Comparison of ENCODE assay signal across 19 mouse cellular contexts in genomic region chr13:53341144-53341543, GRCm38 (mm10). TPM values are rescaled to one million over a fixed set of nuclear protein-coding genes. Genes with fewer than 3 reads are reported as not detected.
A peak's percentile ranks its signal among the peaks of the same experiment; 100 is the strongest.
DNase-seq lines count a peak whose midpoint lies in the region; ATAC-seq lines count a peak whose summit lies in the region.
"Had no signal": no experiment of that assay in that cellular context is flagged by ENCODE, and none has a peak within 500 bp of the region (broad histone marks: within the 10 kb centered on the region; RNA-seq: fewer than 3 reads in every experiment).

No protein-coding gene starts in this region.

- H3K27ac ChIP-seq in embryonic facial prominence, embryonic 15.5 days (replicated peaks): no peak overlapping the region
- H3K27ac ChIP-seq in embryonic facial prominence, embryonic 10.5 days (replicated peaks): no peak overlapping the region
- H3K27ac ChIP-seq in midbrain, embryonic 15.5 days: no peak overlapping the region
- H3K27ac ChIP-seq: forebrain, embryonic 15.5 days; heart, adult 2 months had no signal

- peaks cover 3% of the 10 kb centered on the region; the same call in 1 of the 2 replicates for H3K4me1 ChIP-seq in embryonic facial prominence, embryonic 15.5 days
- no peaks in the 10 kb centered on the region for H3K4me1 ChIP-seq in embryonic facial prominence, embryonic 10.5 days
- H3K4me1 ChIP-seq in midbrain, embryonic 15.5 days: no peaks in the 10 kb centered on the region
- H3K4me1 ChIP-seq: forebrain, embryonic 15.5 days had no signal

- 0 out of 2 replicates have a peak, but pooled peaks have one; percentile 24 for ATAC-seq in embryonic facial prominence, embryonic 15.5 days (ENCODE audit: insufficient number of reproducible peaks, low FRiP score, low TSS enrichment, low read depth)
- no peak for ATAC-seq in midbrain, embryonic 15.5 days (replicated peaks)
- ATAC-seq: forebrain, embryonic 15.5 days; hindbrain, embryonic 16.5 days; inflammation-experienced regulatory T-cells, adult 6 months; intestine, postnatal 0 days had no signal

- H3K9me3 ChIP-seq in embryonic facial prominence, embryonic 15.5 days (replicated peaks): no peaks in the 10 kb centered on the region
- H3K9me3 ChIP-seq in embryonic facial prominence, embryonic 10.5 days: no peaks in the 10 kb centered on the region
- no peaks in the 10 kb centered on the region for H3K9me3 ChIP-seq in midbrain, embryonic 15.5 days
- H3K9me3 ChIP-seq: forebrain, embryonic 15.5 days had no signal

- H3K9ac ChIP-seq in embryonic facial prominence, embryonic 15.5 days: no peak overlapping the region
- no peak overlapping the region for H3K9ac ChIP-seq in midbrain, embryonic 15.5 days
- H3K9ac ChIP-seq: forebrain, embryonic 15.5 days had no signal

- H3K4me2 ChIP-seq in embryonic facial prominence, embryonic 15.5 days (replicated peaks): no peak overlapping the region
- H3K4me2 ChIP-seq in midbrain, embryonic 15.5 days: no peak overlapping the region
- H3K4me2 ChIP-seq: forebrain, embryonic 15.5 days; heart, embryonic 11.5 days had no signal

- no peak for DNase-seq in embryonic facial prominence, embryonic 10.5 days (ENCODE audit: low spot score)
- peak; percentile 26 for DNase-seq in cerebellum, adult 11-12 months
- peak; percentile 29 for DNase-seq in cerebellum, adult 9-10 months
- DNase-seq in cerebellum, postnatal 25 days: peak; percentile 62 to 75
- DNase-seq in urinary bladder, adult 18-20 months (ENCODE audit: low spot score in 2 of 2): no peak
- DNase-seq in adrenal gland, postnatal 25 days: no peak
- DNase-seq: adrenal gland, postnatal 10 days; gastrocnemius, postnatal 10 days; heart, adult 2 months; heart, postnatal 36 days; kidney, adult 8-10 months had no signal

- H3K4me3 ChIP-seq in embryonic facial prominence, embryonic 15.5 days (replicated peaks): no peak overlapping the region
- H3K4me3 ChIP-seq in embryonic facial prominence, embryonic 10.5 days: no peak overlapping the region
- no peak overlapping the region for H3K4me3 ChIP-seq in midbrain, embryonic 15.5 days
- H3K4me3 ChIP-seq: forebrain, embryonic 15.5 days; heart, adult 2 months had no signal

- peaks cover 81% of the 10 kb centered on the region for H3K36me3 ChIP-seq in embryonic facial prominence, embryonic 15.5 days
- H3K36me3 ChIP-seq in embryonic facial prominence, embryonic 10.5 days (replicated peaks): peaks cover 98% of the 10 kb centered on the region
- peaks cover 42% of the 10 kb centered on the region; the same call in 1 of the 2 replicates for H3K36me3 ChIP-seq in midbrain, embryonic 15.5 days (replicated peaks)

- H3K27me3 ChIP-seq in embryonic facial prominence, embryonic 15.5 days: no peaks in the 10 kb centered on the region
- H3K27me3 ChIP-seq in embryonic facial prominence, embryonic 10.5 days (replicated peaks; ENCODE audit: low read depth, poor library complexity, severe bottlenecking): no peaks in the 10 kb centered on the region
- H3K27me3 ChIP-seq in midbrain, embryonic 15.5 days (replicated peaks): no peaks in the 10 kb centered on the region
- H3K27me3 ChIP-seq: CH12.LX; forebrain, embryonic 15.5 days had no signal

RNA-seq across cellular contexts. Expression of gene Sptlc1, which starts 36.1 kb away (rescaled TPM):
- polyA plus RNA-seq in embryonic facial prominence, embryonic 15.5 days (2015; fragmentation: Nextera tagmentation; extraction: Ambion mirVana): 41.7 and 43.0 TPM in 2 replicates
- 29.4 and 32.4 TPM in 2 replicates for polyA plus RNA-seq in embryonic facial prominence, embryonic 10.5 days (2016; fragmentation: Nextera tagmentation; extraction: Ambion mirVana)
- 60.4 and 87.3 TPM in 2 replicates for total RNA-seq in adrenal gland, postnatal 25 days (2021)
- polyA plus RNA-seq in midbrain, embryonic 15.5 days (2015; fragmentation: Nextera tagmentation; extraction: Ambion mirVana): 27.0 and 27.3 TPM in 2 replicates

RNA-seq across cellular contexts. Expression of gene Ror2, which starts 55.2 kb away (rescaled TPM):
- polyA plus RNA-seq in embryonic facial prominence, embryonic 15.5 days (2015; fragmentation: Nextera tagmentation; extraction: Ambion mirVana): 24.0 and 24.6 TPM in 2 replicates
- 20.7 and 23.6 TPM in 2 replicates for polyA plus RNA-seq in embryonic facial prominence, embryonic 10.5 days (2016; fragmentation: Nextera tagmentation; extraction: Ambion mirVana)
- 6.7 and 7.8 TPM in 2 replicates for total RNA-seq in adrenal gland, postnatal 25 days (2021)
- polyA plus RNA-seq in midbrain, embryonic 15.5 days (2015; fragmentation: Nextera tagmentation; extraction: Ambion mirVana): 3.2 and 3.7 TPM in 2 replicates
- polyA plus RNA-seq: inflammation-experienced regulatory T-cells, adult 6 months had no signal

Comparison
In these comparisons a context has a peak if more than half of its experiments do, and no peak if none do; other contexts are left out.
1. DNase-seq: peak in cerebellum, adult 11-12 months (single experiment), cerebellum, adult 9-10 months (single experiment) and cerebellum, postnatal 25 days (2 of 2); none in embryonic facial prominence, embryonic 10.5 days (single experiment), urinary bladder, adult 18-20 months (0 of 2) and adrenal gland, postnatal 25 days (single experiment).